Mouse (Mus musculus) lung, adult 2 months (tissue): ENCODE results near the gene Ucma.

Experiments
- CTCF ChIP-seq: fragments of 200-500 bp; IDR thresholded peaks from 2 replicates; pipeline ENCODE4 v1.5.1; 2011; ENCODE audit warnings: mild to moderate bottlenecking, low read length, control low read depth; ENCODE audit not compliant: insufficient read depth
- POLR2A ChIP-seq: fragments of 200-500 bp; IDR thresholded peaks from 2 replicates; pipeline ENCODE4 v1.6.1; 2011; ENCODE audit warnings: low read depth, mild to moderate bottlenecking, control low read depth, low read length, borderline replicate concordance; ENCODE audit errors: extremely low read depth

DNA sequence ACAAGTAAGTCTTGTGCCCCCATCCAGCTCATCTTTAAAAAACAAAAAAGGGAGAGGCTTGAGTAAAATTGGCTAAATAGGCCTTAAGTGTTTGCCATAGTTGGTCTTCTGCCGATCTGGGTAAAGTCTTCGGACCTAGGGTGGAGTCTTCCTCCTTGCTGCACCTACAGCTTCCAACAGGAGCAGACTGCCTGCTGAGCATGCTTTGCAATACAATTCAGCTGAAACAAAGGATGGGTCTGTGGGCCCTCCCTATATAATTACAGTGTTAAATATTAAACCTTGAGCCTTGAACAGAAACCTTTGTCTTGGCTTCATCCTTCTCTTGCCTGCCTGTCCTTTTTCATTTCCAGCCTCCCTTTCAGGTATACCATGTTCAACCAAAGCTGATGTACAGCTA lies 8.1 kb upstream of the Ucma start:
- TF ChIP-seq POLR2A (no peak), CTCF (no peak)
